Mouse (Mus musculus) small intestine, adult 2 months (tissue): ENCODE data around the gene Rbm14.

Source experiments
- CTCF ChIP-seq: fragments of 200-500 bp; IDR thresholded peaks from 2 replicates; pipeline ENCODE4 v1.5.1; 2012; ENCODE audit warnings: low read depth, mild to moderate bottlenecking, control low read depth, inconsistent platforms, low read length, moderate library complexity, mixed read lengths; ENCODE audit not compliant: insufficient replicate concordance, insufficient read length; ENCODE audit errors: extremely low read depth
- POLR2A ChIP-seq: fragments of 200-500 bp; IDR thresholded peaks from 2 replicates; pipeline ENCODE4 v1.6.1; 2012; ENCODE audit warnings: low read depth, mild to moderate bottlenecking, control low read depth, inconsistent platforms, low read length, moderate library complexity

DNA sequence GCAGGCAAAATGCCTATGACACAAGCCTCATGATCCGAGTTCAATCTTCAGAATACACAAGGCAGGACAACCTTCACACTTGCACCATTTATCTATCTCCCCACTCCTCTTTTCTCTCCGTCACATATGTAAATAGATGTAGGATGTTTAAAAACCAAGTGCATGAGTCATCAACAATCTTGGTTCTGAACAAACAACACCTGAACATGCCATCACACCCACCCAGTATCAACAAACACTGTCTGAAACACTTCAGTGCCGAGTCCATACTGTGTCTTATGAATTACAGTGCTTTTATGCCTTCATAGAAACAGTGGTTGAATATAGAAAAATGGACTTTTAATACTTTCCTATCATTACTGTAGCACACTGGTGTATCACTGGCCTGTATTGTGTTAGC lies 38.6 kb downstream of the Rbm14 start:
- TF ChIP-seq CTCF, result no peak
- TF ChIP-seq POLR2A, result no peak
